Mouse (Mus musculus) midbrain, embryonic 14.5 days (tissue): ENCODE measurements around the gene Tcirg1. TPM values are rescaled to one million over a fixed set of nuclear protein-coding genes. Genes with fewer than 3 reads are reported as not detected.
A peak's percentile ranks its signal among the peaks of the same experiment; 100 is the strongest.

ENCODE experiments used
- ATAC-seq: fragments of 200-750 bp; cut with Nextera tagmentation; 2 replicates; pipeline ENCODE4 v1.8.0; 2017; ENCODE audit warnings: moderate number of reproducible peaks, moderate library complexity; ENCODE audit not compliant: low FRiP score, low TSS enrichment
- DNase-seq: peaks from one replicate; pipeline ENCODE4 v3.0.0-alpha.2; 2015
- H3K27ac ChIP-seq: fragments of 300-500 bp; sonication (generic); replicated peaks from 2 replicates; pipeline ENCODE4 v1.5.1; 2014; ENCODE audit warnings: mild to moderate bottlenecking, low read depth, low read length, moderate library complexity
- H3K27me3 ChIP-seq: fragments of 300-500 bp; sonication (generic); 2 replicates; pipeline ENCODE4 v1.6.1; 2014; ENCODE audit warnings: low read length, control low read depth, mixed read lengths; ENCODE audit not compliant: control insufficient read depth, insufficient read depth
- H3K36me3 ChIP-seq: fragments of 300-500 bp; sonication (generic); 2 replicates; pipeline ENCODE4 v1.6.1; 2014; ENCODE audit warnings: low read length, control low read depth; ENCODE audit not compliant: control insufficient read depth, insufficient read depth
- H3K4me1 ChIP-seq: fragments of 300-500 bp; sonication (generic); 2 replicates; pipeline ENCODE4 v1.6.1; 2014; ENCODE audit warnings: mild to moderate bottlenecking, antibody characterized with exemption, low read length, control low read depth; ENCODE audit not compliant: control insufficient read depth, insufficient read depth
- H3K4me2 ChIP-seq: fragments of 300-500 bp; sonication (generic); 2 replicates; pipeline ENCODE4 v1.6.1; 2014; ENCODE audit warnings: mild to moderate bottlenecking, low read length, moderate library complexity
- H3K4me3 ChIP-seq: fragments of 300-500 bp; sonication (generic); replicated peaks from 2 replicates; pipeline ENCODE4 v1.5.1; 2014; ENCODE audit warnings: low read depth, low read length
- H3K9ac ChIP-seq: fragments of 300-500 bp; sonication (generic); replicated peaks from 2 replicates; pipeline ENCODE4 v1.6.1; 2014; ENCODE audit warnings: mild to moderate bottlenecking, low read length, moderate library complexity
- H3K9me3 ChIP-seq: fragments of 300-500 bp; sonication (generic); 2 replicates; pipeline ENCODE4 v1.6.1; 2016; ENCODE audit warnings: low read length, control low read depth, mixed read lengths; ENCODE audit not compliant: control insufficient read depth
- WGBS: fragments of 180-500 bp; shearing (Covaris S2); extraction: QIAGEN DNeasy Blood & Tissue Kit; methylation state at CpG from one replicate; pipeline ENCODE4 v1.1.7; 2014; 5-methylcytosine and 5-hydroxymethylcytosine counted together
- polyA plus RNA-seq: library from polyadenylated mRNA; unstranded; fragments of >200 nt; fragmentation: Nextera tagmentation; extraction: Ambion mirVana; gene quantifications from 2 replicates; pipeline ENCODE4 v1.2.1, GENCODE M21; 2014

Tcirg1 gene
- polyA plus RNA-seq, 1 experiment from 2014 or later = 11.0 TPM

GRCm38 (mm10) chr19:3945872-3946564 lies 39.1 kb upstream of the Tcirg1 start:
- no peaks in the 10 kb centered on the region for H3K27me3 ChIP-seq

DNA sequence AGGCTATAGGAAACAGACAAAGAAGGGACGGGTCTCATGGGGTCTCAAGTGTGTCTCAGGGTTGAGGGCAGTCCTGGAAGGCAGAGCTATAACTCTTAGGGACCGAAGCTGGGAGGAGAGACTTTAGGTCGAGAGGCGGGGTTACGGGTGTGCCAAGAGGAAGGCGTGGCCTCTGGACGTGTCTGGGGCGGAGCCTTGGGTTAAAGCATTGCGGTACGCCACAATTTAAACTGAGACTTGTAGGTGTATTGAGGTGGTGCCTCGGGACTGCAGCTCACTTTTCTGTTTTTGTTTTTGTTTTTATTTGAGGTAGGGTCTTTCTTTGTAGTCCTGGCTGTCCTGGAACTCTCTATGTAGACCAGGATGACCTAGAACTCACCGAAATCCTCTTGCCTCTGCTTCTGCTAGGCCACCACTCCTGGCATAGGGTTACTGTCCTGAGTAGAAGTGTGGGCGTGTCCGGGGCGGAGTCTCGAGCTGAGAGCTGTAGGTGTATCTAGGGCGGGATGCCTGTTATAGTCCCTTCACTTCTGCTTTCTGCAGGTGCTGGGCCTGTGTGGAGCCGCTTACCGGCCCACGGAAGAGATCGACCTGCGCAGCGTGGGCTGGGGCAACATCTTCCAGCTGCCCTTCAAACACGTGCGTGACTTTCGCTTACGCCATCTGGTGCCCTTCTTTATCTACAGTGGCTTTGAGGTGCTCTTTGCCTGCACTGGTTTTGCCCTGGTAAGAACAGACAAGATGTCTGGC lies 36.2 kb upstream of the Tcirg1 start:
- 23% methylated on average over 27 of the region's 27 CpGs for WGBS
- H3K9me3 ChIP-seq = no peaks in the 10 kb centered on the region
- no peak overlapping the region for H3K27ac ChIP-seq
- H3K4me2 ChIP-seq = no peak overlapping the region
- ATAC-seq (no peak), DNase-seq (no peak)
- H3K36me3 ChIP-seq = no peaks in the 10 kb centered on the region
- no peak overlapping the region for H3K9ac ChIP-seq
- no peaks in the 10 kb centered on the region for H3K27me3 ChIP-seq
- H3K4me1 ChIP-seq = no peaks in the 10 kb centered on the region
- H3K4me3 ChIP-seq = no peak overlapping the region

More at GRCm38 (mm10) chr19:3945872-3946564, 39.1 kb upstream of the Tcirg1 start:
- ATAC-seq (no peak), DNase-seq (no peak)
- Histone ChIP-seq H3K27ac (no peak overlapping the region), H3K4me3 (no peak overlapping the region), H3K4me2 (no peak overlapping the region), H3K4me1 (no peaks in the 10 kb centered on the region), H3K9me3 (no peaks in the 10 kb centered on the region), H3K9ac (no peak overlapping the region), H3K36me3 (no peaks in the 10 kb centered on the region)
- WGBS = 38% methylated on average over 10 of the region's 10 CpGs

DNA sequence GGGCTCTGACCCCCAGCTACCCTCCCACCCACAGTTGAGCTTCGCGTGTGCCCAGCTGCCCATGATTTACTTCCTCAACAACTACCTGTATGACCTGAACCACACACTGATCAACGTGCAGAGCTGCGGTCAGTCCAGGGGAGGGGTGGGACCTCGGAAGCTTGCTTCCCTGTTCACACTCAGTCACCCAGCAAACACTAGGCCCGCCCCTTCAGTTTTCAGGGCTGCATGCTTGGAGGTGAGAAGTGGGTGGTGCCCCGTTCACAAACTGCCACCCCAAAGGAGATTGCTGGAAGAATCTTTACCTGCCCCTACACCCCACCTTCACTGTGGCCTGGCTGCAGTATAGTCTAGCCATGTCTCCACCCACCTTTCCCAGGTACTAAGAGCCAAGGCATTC lies 35.4 kb upstream of the Tcirg1 start:
- WGBS = 88% methylated on average over 7 of the region's 7 CpGs
- H3K4me2 ChIP-seq = no peak overlapping the region
- H3K27me3 ChIP-seq = no peaks in the 10 kb centered on the region
- no peak overlapping the region for H3K4me3 ChIP-seq
- H3K9ac ChIP-seq = no peak overlapping the region
- H3K9me3 ChIP-seq = no peaks in the 10 kb centered on the region
- no peaks in the 10 kb centered on the region for H3K4me1 ChIP-seq
- no peak for DNase-seq
- ATAC-seq = no peak
- H3K27ac ChIP-seq = no peak overlapping the region
- H3K36me3 ChIP-seq = no peaks in the 10 kb centered on the region

- H3K4me1 ChIP-seq = peaks cover 13% of the 10 kb centered on the region
- H3K4me3 ChIP-seq = peak overlapping the region; percentile 32
- 10% methylated on average over 22 of the region's 22 CpGs for WGBS
- no peaks in the 10 kb centered on the region for H3K9me3 ChIP-seq
- H3K27me3 ChIP-seq = peaks cover 5% of the 10 kb centered on the region; the same call in 1 of the 2 replicates
- no peaks in the 10 kb centered on the region for H3K36me3 ChIP-seq
- peak overlapping the region; percentile 24; the same call in 1 of the 2 replicates for H3K9ac ChIP-seq
- H3K4me2 ChIP-seq = peak overlapping the region; percentile 66
- no peak overlapping the region for H3K27ac ChIP-seq
- ATAC-seq (no peak; the same call in 1 of the 2 replicates), DNase-seq (peak; percentile 59)
Observed at GRCm38 (mm10) chr19:3935896-3936850, 29.2 kb upstream of the Tcirg1 start.

DNA sequence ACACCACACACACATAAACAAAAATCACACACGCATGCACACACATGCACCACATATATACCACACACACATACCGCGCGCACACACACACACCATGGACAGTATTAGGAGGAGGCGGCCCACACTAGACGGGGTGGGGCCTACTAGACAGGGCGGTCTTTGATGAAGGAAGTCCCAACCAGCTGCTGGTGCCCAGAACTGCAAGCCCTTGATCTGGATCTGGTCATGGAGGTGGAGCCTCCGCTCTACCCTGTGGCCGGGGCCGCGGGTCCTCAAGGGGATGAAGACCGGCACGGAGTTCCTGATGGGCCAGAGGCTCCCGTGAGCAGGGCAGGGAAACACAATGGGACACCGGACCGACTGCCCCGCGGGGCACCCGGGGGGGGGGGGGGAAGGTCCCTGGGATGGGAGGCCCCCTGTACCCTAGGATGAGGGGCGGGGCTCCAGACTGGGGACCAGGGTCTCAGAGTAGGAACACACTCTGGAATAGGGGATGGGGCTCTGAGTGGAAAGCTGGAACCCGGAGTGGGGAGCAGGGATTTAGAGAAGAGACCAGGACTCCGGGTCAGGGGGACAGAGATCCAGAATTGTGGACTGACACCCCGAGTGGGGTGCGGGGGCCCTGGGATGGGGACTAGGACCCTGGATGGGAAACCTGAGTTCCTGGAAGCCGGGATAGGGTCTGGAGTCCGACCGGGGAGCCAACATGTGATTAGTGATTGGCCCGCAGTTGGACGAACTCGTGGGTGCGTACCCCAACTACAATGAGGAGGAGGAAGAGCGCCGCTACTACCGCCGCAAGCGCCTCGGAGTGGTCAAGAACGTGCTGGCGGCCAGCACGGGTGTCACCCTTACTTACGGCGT lies 28.3 kb upstream of the Tcirg1 start, which contains the start of gene Unc93b1:
Gene Unc93b1 (plus strand): TSS at position 155 of the 864 bp plus-strand sequence.
- ATAC-seq = peak; percentile 48; the same call in 1 of the 2 replicates
- WGBS = 5% methylated on average over 42 of the region's 42 CpGs
- Histone ChIP-seq H3K9me3 (no peaks in the 10 kb centered on the region), H3K9ac (peak within 1 kb of the TSS; percentile 24; the same call in 1 of the 2 replicates), H3K27me3 (peaks cover 5% of the 10 kb centered on the region; the same call in 1 of the 2 replicates), H3K4me1 (peaks cover 13% of the 10 kb centered on the region), H3K4me3 (peak within 1 kb of the TSS; percentile 32), H3K36me3 (no peaks in the 10 kb centered on the region), H3K27ac (no peak within 1 kb of the TSS), H3K4me2 (peak within 1 kb of the TSS; percentile 66)
- DNase-seq = peak; percentile 35

GRCm38 (mm10) chr19:3931716-3932115 lies 24.8 kb upstream of the Tcirg1 start:
- H3K9ac ChIP-seq = no peak overlapping the region
- WGBS = 91% methylated on average over 9 of the region's 9 CpGs
- no peak overlapping the region for H3K27ac ChIP-seq
- H3K36me3 ChIP-seq = no peaks in the 10 kb centered on the region
- DNase-seq (no peak), ATAC-seq (no peak)
- no peaks in the 10 kb centered on the region for H3K9me3 ChIP-seq
- no peak overlapping the region for H3K4me3 ChIP-seq
- H3K4me2 ChIP-seq = no peak overlapping the region
- peaks cover 5% of the 10 kb centered on the region; the same call in 1 of the 2 replicates for H3K27me3 ChIP-seq
- H3K4me1 ChIP-seq = peaks cover 13% of the 10 kb centered on the region

DNA sequence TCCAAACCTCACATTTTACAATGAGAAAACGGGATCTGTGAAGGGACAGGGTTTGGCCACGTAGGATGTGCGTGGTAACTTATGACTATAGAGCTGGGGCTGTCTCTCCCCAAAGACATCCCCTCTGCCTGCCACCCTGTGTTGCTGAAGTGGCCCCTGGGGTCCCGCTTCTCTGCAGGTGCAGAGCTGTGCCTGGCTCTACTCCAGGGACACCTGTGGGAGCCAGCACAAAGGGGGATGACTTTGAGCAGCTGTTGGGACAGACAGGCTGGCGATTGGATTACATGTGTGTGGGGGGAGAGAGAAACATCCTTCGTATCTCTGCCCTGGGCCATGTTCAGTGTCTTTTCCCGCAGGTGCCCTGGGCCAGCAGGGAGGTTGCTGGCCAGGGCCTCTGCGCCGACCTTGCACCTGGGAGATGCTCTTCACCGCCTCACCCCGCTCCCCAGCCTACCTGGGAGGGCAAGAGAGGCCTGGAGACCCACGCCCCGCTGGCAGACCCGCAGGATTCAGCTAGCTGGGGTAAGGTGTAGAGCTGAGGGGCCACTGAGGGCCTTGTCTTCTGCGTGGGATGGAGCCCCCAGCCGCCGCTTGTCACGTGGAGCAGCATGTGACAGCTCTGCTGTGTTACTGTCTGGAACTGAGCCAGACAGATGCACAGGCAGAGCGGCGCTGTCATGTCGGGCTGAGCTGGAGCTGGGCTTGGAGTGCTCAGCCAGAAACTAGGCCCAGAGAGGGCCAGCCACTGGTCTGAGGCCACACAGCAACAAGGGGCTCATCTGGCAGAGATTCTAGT lies 23.5 kb upstream of the Tcirg1 start:
- ATAC-seq = no peak; the same call in 1 of the 2 replicates
- DNase-seq = no peak
- Histone ChIP-seq H3K4me3 (no peak overlapping the region), H3K9me3 (no peaks in the 10 kb centered on the region), H3K27me3 (no peaks in the 10 kb centered on the region), H3K27ac (no peak overlapping the region), H3K36me3 (no peaks in the 10 kb centered on the region), H3K9ac (no peak overlapping the region), H3K4me2 (no peak overlapping the region), H3K4me1 (peaks cover 4% of the 10 kb centered on the region)
- 69% methylated on average over 21 of the region's 21 CpGs for WGBS
